Mouse (Mus musculus): Measurements from ENCODE around the gene Ppa2. TPM values are rescaled to one million over a fixed set of nuclear protein-coding genes. Genes with fewer than 3 reads are reported as not detected.

The Ppa2 gene
- polyA plus RNA-seq, 1 experiment: 200 TPM

DNA sequence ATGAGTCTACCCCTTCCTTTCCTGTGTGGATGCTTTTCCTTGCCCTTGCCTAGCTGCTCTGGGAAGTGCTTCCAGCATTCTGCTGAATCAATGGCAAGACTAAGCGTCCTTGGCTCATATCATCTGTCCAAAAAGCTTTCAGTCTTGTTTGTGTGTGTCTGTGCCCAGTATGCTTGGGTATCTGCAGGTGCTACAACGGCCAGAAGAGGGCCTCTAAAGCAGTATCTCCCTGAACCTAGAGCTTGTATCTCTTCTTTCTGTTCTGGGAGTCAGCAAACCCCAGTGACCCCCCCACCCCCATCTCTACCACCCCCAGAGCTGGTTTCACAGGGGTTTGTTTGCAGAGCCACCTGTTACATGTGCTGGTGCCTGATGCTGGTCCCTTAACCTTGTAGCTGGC lies 19.5 kb downstream of the Ppa2 start:
- 90% methylated on average over 2 of the region's 2 CpGs for WGBS
- Histone ChIP-seq H3K36me3 (ENCODE audit: control insufficient read depth, insufficient read depth, low read length) (no peaks in the 10 kb centered on the region), H3K4me1 (ENCODE audit: control insufficient read depth, insufficient read depth, low read length) (no peaks in the 10 kb centered on the region), H3K27ac (ENCODE audit: insufficient read depth, low read depth, low read length) (no peak overlapping the region), H3K4me3 (ENCODE audit: insufficient read depth, low read depth, low read length) (no peak overlapping the region), H3K27me3 (replicated peaks; ENCODE audit: control insufficient read depth, insufficient read depth, low read length) (no peaks in the 10 kb centered on the region)
- DNase-seq: no peak
- TF ChIP-seq POLR2A (IDR thresholded peaks at IDR 0.05; ENCODE audit: low read depth, low read length): no peak
- TF ChIP-seq CTCF (conservative IDR thresholded peaks at IDR 0.05; ENCODE audit: insufficient read depth, insufficient read length, low read depth, low read length): no peak

- Histone ChIP-seq H3K27ac (ENCODE audit: insufficient read depth, low read depth, low read length) (no peak overlapping the region), H3K4me1 (ENCODE audit: control insufficient read depth, insufficient read depth, low read length) (no peaks in the 10 kb centered on the region), H3K36me3 (ENCODE audit: control insufficient read depth, insufficient read depth, low read length) (no peaks in the 10 kb centered on the region), H3K27me3 (replicated peaks; ENCODE audit: control insufficient read depth, insufficient read depth, low read length) (no peaks in the 10 kb centered on the region), H3K4me3 (ENCODE audit: insufficient read depth, low read depth, low read length) (no peak overlapping the region)
- WGBS: 58% methylated on average over 15 of the region's 15 CpGs
- TF ChIP-seq CTCF (conservative IDR thresholded peaks at IDR 0.05; ENCODE audit: insufficient read depth, insufficient read length, low read depth, low read length) (no peak), POLR2A (IDR thresholded peaks at IDR 0.05; ENCODE audit: low read depth, low read length) (no peak)
- DNase-seq: no peak
Measured at GRCm38 (mm10) chr3:133331184-133331866, 21.4 kb downstream of the Ppa2 start.

DNA sequence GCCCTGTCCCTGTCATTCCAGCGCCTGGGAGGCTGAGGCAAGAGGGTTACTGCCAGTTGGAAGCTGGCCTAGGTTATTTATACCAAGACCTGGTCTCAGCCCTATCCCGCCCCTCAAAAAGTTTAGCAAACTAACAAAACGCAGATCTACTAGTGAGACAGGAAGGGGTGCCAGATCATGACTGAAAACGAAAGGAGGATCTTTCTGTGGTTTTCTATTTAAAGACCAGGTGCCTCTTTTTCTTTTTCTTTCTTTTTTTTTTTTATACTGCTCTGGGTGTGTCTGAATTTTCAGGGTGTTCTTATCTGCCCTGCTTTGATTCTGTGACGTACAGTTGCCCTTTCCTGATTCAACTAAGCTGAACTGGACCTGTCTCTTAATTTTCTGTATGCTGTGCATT lies 22.4 kb downstream of the Ppa2 start:
- no peak for DNase-seq
- no peak for TF ChIP-seq POLR2A (IDR thresholded peaks at IDR 0.05; ENCODE audit: low read depth, low read length)
- TF ChIP-seq CTCF (conservative IDR thresholded peaks at IDR 0.05; ENCODE audit: insufficient read depth, insufficient read length, low read depth, low read length): no peak
- no peaks in the 10 kb centered on the region for H3K27me3 ChIP-seq (replicated peaks; ENCODE audit: control insufficient read depth, insufficient read depth, low read length)
- no peak overlapping the region for H3K27ac ChIP-seq (ENCODE audit: insufficient read depth, low read depth, low read length)
- 88% methylated on average over 5 of the region's 5 CpGs for WGBS
- H3K4me3 ChIP-seq (ENCODE audit: insufficient read depth, low read depth, low read length): no peak overlapping the region
- no peaks in the 10 kb centered on the region for H3K4me1 ChIP-seq (ENCODE audit: control insufficient read depth, insufficient read depth, low read length)
- H3K36me3 ChIP-seq (ENCODE audit: control insufficient read depth, insufficient read depth, low read length): no peaks in the 10 kb centered on the region

- WGBS: 84% methylated on average over 15 of the region's 15 CpGs
- TF ChIP-seq POLR2A (IDR thresholded peaks at IDR 0.05; ENCODE audit: low read depth, low read length) (no peak), CTCF (conservative IDR thresholded peaks at IDR 0.05; ENCODE audit: insufficient read depth, insufficient read length, low read depth, low read length) (no peak)
- no peaks in the 10 kb centered on the region for H3K27me3 ChIP-seq (replicated peaks; ENCODE audit: control insufficient read depth, insufficient read depth, low read length)
- H3K36me3 ChIP-seq (ENCODE audit: control insufficient read depth, insufficient read depth, low read length): no peaks in the 10 kb centered on the region
- no peak for DNase-seq
- H3K4me1 ChIP-seq (ENCODE audit: control insufficient read depth, insufficient read depth, low read length): no peaks in the 10 kb centered on the region
- no peak overlapping the region for H3K4me3 ChIP-seq (ENCODE audit: insufficient read depth, low read depth, low read length)
- no peak overlapping the region for H3K27ac ChIP-seq (ENCODE audit: insufficient read depth, low read depth, low read length)
Measured at GRCm38 (mm10) chr3:133333267-133334170, 23.6 kb downstream of the Ppa2 start.

GRCm38 (mm10) chr3:133334691-133335090 lies 24.8 kb downstream of the Ppa2 start:
- H3K4me3 ChIP-seq (ENCODE audit: insufficient read depth, low read depth, low read length): no peak overlapping the region

DNA sequence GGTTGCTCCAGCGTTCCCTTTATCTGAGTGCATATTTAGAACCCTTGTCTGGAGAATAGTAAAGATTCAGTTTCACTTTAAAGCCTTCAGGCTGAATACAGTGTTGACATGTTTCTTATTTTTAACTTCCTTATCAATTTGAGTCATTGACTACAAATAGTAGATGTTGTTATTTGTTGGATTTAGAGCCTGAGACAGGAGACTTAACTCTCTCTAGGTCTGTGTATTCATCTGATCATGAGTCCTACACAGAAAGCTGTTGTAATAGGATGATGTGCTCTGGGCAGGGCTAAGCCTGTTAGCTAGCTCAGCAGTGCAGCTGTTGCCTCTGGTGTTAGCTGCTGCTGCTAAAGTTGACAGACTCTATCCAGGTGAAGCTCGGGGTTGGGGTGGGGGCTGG lies 25.3 kb downstream of the Ppa2 start:
- Histone ChIP-seq H3K27ac (ENCODE audit: insufficient read depth, low read depth, low read length) (no peak overlapping the region), H3K36me3 (ENCODE audit: control insufficient read depth, insufficient read depth, low read length) (no peaks in the 10 kb centered on the region), H3K4me1 (ENCODE audit: control insufficient read depth, insufficient read depth, low read length) (no peaks in the 10 kb centered on the region), H3K4me3 (ENCODE audit: insufficient read depth, low read depth, low read length) (no peak overlapping the region), H3K27me3 (replicated peaks; ENCODE audit: control insufficient read depth, insufficient read depth, low read length) (no peaks in the 10 kb centered on the region)
- WGBS: 85% methylated on average over 2 of the region's 2 CpGs
- TF ChIP-seq POLR2A (IDR thresholded peaks at IDR 0.05; ENCODE audit: low read depth, low read length) (no peak), CTCF (conservative IDR thresholded peaks at IDR 0.05; ENCODE audit: insufficient read depth, insufficient read length, low read depth, low read length) (no peak)
- no peak for DNase-seq

More at GRCm38 (mm10) chr3:133334691-133335090, 24.8 kb downstream of the Ppa2 start:
- H3K27ac ChIP-seq (ENCODE audit: insufficient read depth, low read depth, low read length): no peak overlapping the region
- no peaks in the 10 kb centered on the region for H3K4me1 ChIP-seq (ENCODE audit: control insufficient read depth, insufficient read depth, low read length)
- DNase-seq: no peak
- WGBS: 88% methylated on average over 5 of the region's 5 CpGs
- H3K36me3 ChIP-seq (ENCODE audit: control insufficient read depth, insufficient read depth, low read length): no peaks in the 10 kb centered on the region
- H3K27me3 ChIP-seq (replicated peaks; ENCODE audit: control insufficient read depth, insufficient read depth, low read length): no peaks in the 10 kb centered on the region
- no peak for TF ChIP-seq CTCF (conservative IDR thresholded peaks at IDR 0.05; ENCODE audit: insufficient read depth, insufficient read length, low read depth, low read length)
- TF ChIP-seq POLR2A (IDR thresholded peaks at IDR 0.05; ENCODE audit: low read depth, low read length): no peak

DNA sequence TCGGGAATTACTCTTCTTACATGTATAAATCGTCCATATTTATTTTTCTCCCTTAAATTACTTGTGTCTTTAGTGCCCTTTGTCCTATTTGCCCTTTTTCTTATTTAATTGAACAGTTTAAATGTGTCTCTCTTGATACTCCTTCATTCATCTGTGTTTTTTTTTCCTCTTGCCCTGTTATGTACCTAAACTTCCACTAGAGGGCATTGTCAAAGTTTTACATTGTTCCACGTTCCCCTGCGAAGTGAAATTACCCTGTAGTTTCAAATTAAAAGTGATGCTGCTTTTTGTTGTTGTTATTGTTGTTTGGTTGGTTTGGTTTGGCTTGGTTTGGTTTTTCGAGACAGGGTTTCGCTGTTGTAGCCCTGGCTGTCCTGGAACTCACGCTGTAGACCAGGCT lies 26.5 kb downstream of the Ppa2 start:
- 81% methylated on average over 7 of the region's 7 CpGs for WGBS
- TF ChIP-seq CTCF (conservative IDR thresholded peaks at IDR 0.05; ENCODE audit: insufficient read depth, insufficient read length, low read depth, low read length) (no peak), POLR2A (IDR thresholded peaks at IDR 0.05; ENCODE audit: low read depth, low read length) (no peak)
- DNase-seq: no peak
- Histone ChIP-seq H3K4me1 (ENCODE audit: control insufficient read depth, insufficient read depth, low read length) (no peaks in the 10 kb centered on the region), H3K4me3 (ENCODE audit: insufficient read depth, low read depth, low read length) (no peak overlapping the region), H3K27me3 (replicated peaks; ENCODE audit: control insufficient read depth, insufficient read depth, low read length) (no peaks in the 10 kb centered on the region), H3K36me3 (ENCODE audit: control insufficient read depth, insufficient read depth, low read length) (no peaks in the 10 kb centered on the region; the same call in 1 of the 2 replicates), H3K27ac (ENCODE audit: insufficient read depth, low read depth, low read length) (no peak overlapping the region)
